ENCODE assay signal across 8 mouse cellular contexts in the genomic region with DNA sequence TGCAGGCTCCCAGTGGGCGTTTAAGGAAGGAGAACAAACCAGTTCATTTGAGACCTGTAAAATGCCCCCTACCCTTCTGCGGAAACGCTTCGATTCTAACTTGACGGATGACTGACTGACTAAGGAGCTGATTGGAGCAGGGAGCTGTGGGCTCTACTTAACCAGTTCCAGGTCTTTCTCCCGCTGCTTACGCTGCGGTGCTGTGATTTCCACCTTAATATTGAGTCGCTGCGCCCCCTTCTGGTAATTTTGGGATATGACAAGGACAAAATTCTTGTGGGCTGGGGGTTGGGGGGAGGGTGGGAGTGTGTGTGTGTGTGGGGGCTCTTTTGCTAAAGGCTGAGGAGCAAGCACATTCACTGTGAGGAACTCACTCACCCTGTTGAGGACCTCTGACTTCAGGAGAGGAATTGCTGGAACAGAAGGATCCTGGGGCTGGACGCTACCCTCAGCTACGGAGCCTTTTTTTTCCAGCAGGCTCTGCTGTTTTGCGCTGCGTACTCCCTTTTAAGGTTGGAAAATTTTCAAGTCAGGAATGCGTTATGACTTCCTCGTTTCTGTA. TPM values are rescaled to one million over a fixed set of nuclear protein-coding genes. Genes with fewer than 3 reads are reported as not detected.
DNase-seq lines count a peak whose midpoint lies in the region; ATAC-seq and TF ChIP-seq lines count a peak whose summit lies in the region.

No protein-coding gene starts in this region.

- 21% methylated on average over 16 of the region's 16 CpGs for WGBS in intestine, embryonic 16.5 days
- 22% methylated on average over 16 of the region's 16 CpGs for WGBS in liver, adult 2 months

- no peaks in the 10 kb centered on the region for H3K79me2 ChIP-seq in liver, adult 2 months (ENCODE audit: control insufficient read depth, insufficient read depth, low read length)

- TF ChIP-seq POLR2A in liver, adult 2 months (IDR thresholded peaks at IDR 0.05; ENCODE audit: extremely low read depth, insufficient read depth, low read length) = no peak

- peak overlapping the region; percentile 14; the same call in 1 of the 2 replicates for H3K4me3 ChIP-seq in intestine, embryonic 16.5 days (ENCODE audit: low read length)
- no peak overlapping the region for H3K4me3 ChIP-seq in liver, adult 2 months (ENCODE audit: insufficient read depth, low read depth, low read length)

- peak; percentile 58 for TF ChIP-seq CTCF in liver, adult 2 months (IDR thresholded peaks at IDR 0.05; ENCODE audit: low read depth, low read length)

- ATAC-seq in granulocyte monocyte progenitor cell, adult 5-6 weeks (replicated peaks; ENCODE audit: poor library complexity, severe bottlenecking) = 0 out of 2 replicates have a peak, but pooled peaks have one; percentile 18
- peak; percentile 39; the same call in 1 of the 2 replicates for ATAC-seq in intestine, embryonic 16.5 days

- no peaks in the 10 kb centered on the region for H3K27me3 ChIP-seq in intestine, embryonic 16.5 days (replicated peaks; ENCODE audit: control insufficient read depth, insufficient read depth, low read length)
- no peaks in the 10 kb centered on the region for H3K27me3 ChIP-seq in liver, adult 2 months (ENCODE audit: control insufficient read depth, insufficient read depth, low read length)

- H3K4me1 ChIP-seq in intestine, embryonic 16.5 days (ENCODE audit: control insufficient read depth, insufficient read depth, low read length) = peaks cover 9% of the 10 kb centered on the region
- H3K4me1 ChIP-seq in liver, adult 2 months (ENCODE audit: control insufficient read depth, insufficient read depth, low read length) = peaks cover 6% of the 10 kb centered on the region

- H3K9me3 ChIP-seq in intestine, embryonic 16.5 days (ENCODE audit: control insufficient read depth, low read length) = no peaks in the 10 kb centered on the region

- no peak overlapping the region for H3K27ac ChIP-seq in intestine, embryonic 16.5 days (ENCODE audit: low read length)
- H3K27ac ChIP-seq in liver, adult 2 months (replicated peaks; ENCODE audit: insufficient read depth, low read depth, low read length) = no peak overlapping the region

- H3K36me3 ChIP-seq in intestine, embryonic 16.5 days (ENCODE audit: control insufficient read depth, insufficient read depth, low read length) = no peaks in the 10 kb centered on the region
- no peaks in the 10 kb centered on the region for H3K36me3 ChIP-seq in liver, adult 2 months (ENCODE audit: control insufficient read depth, insufficient read depth, low read length)

- DNase-seq in 416B (ENCODE audit: low read depth) = peak; percentile 79
- DNase-seq in Muller cell, postnatal 12 days (ENCODE audit: inconsistent ontology term) = peak; percentile 71
- DNase-seq in cerebellum, postnatal 25 days = peak; percentile 63 to 77
- peak; percentile 50 for DNase-seq in liver, adult 2 months (ENCODE audit: extremely low read depth, low read depth, low spot score)
- DNase-seq in neural tube, embryonic 10.5 days (ENCODE audit: extremely low spot score, low spot score) = peak; percentile 81
- peak; percentile 66 for DNase-seq in yolk sac, embryonic 10.5 days (ENCODE audit: low spot score)

- H3K4me2 ChIP-seq in intestine, embryonic 16.5 days (ENCODE audit: low read depth, low read length) = peak overlapping the region; percentile 30

- peak overlapping the region; percentile 23; the same call in 1 of the 2 replicates for H3K9ac ChIP-seq in intestine, embryonic 16.5 days (ENCODE audit: low read depth, low read length)
- no peak overlapping the region for H3K9ac ChIP-seq in liver, adult 2 months (ENCODE audit: low read depth, low read length)

RNA-seq across cellular contexts. Expression of gene Fos, which starts 18.5 kb away (rescaled TPM):
- 35.1 and 50.4 TPM in 2 replicates for total RNA-seq in granulocyte monocyte progenitor cell, adult 5-6 weeks (2014; fragmentation: Nextera tagmentation)
- 137 and 160 TPM in 2 replicates for total RNA-seq in granulocyte monocyte progenitor cell, adult 5-6 weeks (2017)
- 6.4 and 6.6 TPM in 2 replicates for polyA plus RNA-seq in intestine, embryonic 16.5 days (2015; fragmentation: Nextera tagmentation; extraction: Ambion mirVana)
- 0.67 and 1.2 TPM in 2 replicates for total RNA-seq in liver, adult 2 months (2014; rRNA removed)
- 0.49 and 0.65 TPM in 2 replicates for polyA plus RNA-seq in liver, adult 2 months (2012; rRNA removed)

Comparison
In these comparisons a context has a peak if more than half of its experiments do, and no peak if none do; other contexts are left out.
1. RNA of gene Fos, which starts 18.5 kb away (total RNA-seq): 35.1 to 160 TPM in granulocyte monocyte progenitor cell, adult 5-6 weeks; 0.67 to 1.2 TPM in liver, adult 2 months; every median in the first group is over 10 times any median in the second.
2. Peak in every context shown above with its lines, with median percentiles within 50 percentile points of each other: DNase-seq.